Mouse (Mus musculus) kidney, postnatal 4 days (tissue): ENCODE results near the gene Arhgef12.
"Not testable (repeated sequence)": the region's sequence is repeated elsewhere in the genome, so short reads cannot be mapped to it uniquely, and the experiment has no call there.

Experiments used
- DNase-seq, 2 experiments: peaks; one replicate each; pipeline ENCODE4 v3.0.0; 2021; ENCODE audit warnings: mixed read lengths in 2 of 2

Gene Arhgef12

DNA sequence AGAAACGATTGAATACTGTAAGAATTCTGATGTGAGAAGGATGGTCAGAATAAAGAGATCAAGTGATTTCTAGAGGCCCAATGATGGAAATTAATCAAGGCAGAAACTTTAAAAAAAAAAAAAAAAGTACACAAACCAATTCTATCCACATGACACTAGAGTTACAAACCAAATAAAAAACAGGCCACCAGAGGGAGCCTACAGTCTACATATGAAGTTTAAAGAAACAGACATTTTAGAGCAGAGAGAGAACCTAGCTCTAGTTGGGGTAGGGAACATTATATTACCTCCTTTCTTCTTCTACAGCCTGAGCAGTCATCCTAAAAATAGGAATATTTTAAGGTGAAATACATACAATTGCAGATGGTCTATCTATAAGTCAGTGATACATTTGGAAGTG lies 107.0 kb downstream of the Arhgef12 start:
- DNase-seq = peak; percentile 21 to 24

DNA sequence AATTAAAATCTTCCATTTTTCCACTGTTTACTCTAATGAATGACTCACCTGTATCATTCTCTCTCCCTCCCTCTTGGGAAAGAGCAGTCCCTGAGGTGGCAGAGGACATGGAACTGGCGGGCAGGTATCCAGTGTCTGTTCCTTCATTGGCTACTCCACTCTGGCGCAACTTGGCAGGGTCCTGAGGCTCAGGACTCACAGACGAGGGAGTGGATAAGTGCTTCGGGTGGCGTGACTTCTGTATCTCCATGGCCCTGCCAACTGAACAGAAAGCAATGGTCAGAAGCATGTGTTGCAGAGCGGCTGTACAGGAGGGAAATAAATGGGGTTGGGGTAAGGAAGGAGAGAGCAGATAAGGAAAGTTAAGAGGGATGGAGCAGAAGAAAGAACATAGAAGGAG lies 109.5 kb downstream of the Arhgef12 start:
- DNase-seq = no peak

DNA sequence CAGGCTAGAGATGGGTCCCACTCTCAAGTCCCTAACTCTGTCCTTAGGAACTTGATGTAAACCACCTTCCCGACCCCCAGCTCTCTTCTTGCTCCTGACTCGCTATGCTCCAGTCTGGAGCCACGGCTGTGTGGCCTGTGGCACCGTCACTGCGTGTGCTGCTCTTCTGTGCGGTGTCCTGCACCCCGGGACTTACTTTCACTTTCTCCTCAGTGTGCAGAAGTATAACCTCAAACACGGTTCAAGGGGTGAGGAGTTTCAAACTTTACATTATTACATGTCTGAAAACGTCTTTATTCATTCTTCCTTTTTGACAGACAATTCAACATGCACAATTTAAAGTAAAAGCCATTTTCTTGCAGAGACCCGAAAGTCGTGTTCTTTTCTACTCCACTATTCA lies 111.7 kb downstream of the Arhgef12 start:
- DNase-seq = no peak

DNA sequence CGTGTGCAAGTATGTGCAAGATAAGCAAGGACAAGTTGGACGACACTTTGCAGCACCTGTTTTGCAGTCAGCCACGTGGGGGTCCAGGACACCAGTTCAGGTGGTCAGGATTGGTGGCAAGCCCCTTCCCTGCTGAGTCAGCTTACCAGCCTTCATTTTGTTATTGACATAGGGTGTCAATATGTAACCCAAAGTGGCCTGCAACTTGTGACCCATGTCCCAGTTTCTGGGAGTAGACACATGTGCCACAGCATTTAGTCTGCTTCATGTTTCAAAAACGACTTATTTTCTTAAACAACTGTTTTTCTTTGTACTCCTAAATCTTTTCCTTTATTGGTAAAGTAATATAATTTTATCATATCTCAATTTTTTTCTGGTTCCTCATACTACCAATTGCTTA lies 112.3 kb downstream of the Arhgef12 start:
- no peak for DNase-seq

DNA sequence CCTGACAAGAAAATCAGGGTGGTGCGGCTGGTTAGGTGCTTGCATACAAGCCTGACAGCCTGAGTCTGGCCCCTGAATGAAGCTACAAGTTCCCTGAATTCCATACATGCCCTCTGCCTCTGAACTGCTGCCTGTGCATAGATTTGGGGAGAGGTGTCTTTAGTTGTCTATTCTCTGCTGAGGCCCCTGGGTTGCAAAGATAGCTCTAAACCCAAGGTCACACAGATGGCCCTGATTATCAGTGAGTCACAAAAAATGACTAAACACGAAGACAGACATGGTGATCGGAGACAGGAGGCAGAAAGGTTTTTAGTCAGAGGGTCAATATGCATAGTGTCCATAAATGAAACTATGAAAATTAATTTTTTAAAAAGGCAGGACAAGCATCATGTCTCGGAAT lies 113.4 kb downstream of the Arhgef12 start:
- no peak for DNase-seq

DNA sequence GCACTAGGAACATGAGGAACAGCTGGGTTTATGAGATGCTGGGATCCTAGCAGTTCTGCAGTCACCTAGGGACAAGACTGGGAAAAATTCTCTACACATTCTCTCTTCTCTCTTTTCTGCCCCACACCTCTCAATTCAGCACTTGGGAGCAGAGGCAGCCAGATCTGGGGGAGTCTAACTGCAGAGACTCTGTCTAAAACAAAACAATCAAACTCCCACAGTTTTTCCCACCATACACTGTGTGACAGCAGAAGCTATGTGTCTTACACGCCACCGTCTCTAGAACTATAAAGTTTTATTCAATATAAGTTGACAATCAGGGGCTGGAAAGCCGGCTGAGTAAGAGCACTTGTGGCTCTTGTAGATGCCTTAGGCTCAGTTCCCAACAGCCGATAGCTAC lies 119.1 kb downstream of the Arhgef12 start:
- DNase-seq = no peak

DNA sequence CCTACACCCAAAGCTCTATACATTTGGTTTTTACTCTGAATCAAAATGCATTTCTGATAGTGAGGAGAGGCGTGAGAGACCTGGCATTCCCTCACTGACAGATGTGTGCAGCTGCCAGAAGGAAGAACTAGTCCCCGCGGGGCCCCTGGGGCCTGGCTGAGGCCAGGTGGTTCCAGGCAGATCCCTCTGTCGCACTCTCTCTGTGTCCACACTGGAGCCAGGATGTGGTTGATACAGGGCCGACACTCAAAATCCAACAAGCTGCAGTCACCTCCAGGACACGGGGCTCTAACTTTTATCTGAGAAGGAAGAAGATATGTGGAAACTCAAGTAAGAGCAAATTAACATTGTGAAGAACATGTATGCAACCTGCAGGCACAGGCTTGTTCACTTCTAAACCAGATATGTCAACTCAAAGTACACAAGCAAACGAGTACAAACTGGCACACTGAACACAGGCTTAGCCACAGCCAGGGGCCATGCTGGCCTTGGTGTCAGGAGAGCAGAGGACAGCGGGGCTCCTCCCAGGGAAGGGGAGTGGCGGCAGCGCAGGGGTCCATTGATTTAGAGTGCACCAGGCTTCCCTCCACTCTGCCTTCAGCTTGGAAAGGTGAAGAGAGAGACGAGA lies 138.0 kb downstream of the Arhgef12 start:
- no peak for DNase-seq

DNA sequence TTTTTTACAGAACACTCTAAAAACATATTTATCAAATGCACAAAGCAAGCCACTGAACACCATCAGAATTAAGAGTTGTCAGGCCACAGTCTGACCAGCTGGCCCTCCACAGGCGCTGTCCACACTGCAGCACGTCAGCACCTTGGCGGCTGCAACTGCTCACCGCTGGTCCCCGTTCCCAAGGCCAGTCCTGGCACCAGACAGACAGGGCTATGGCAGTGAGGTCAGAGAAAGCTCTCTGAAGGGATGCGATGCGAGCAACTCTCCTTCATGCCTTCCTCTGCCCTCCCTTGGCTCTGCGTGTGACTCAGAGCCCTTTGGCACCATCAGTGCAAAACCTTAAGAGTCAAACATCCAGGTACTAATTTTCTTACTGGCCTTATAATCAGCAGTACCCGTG lies 139.3 kb downstream of the Arhgef12 start:
- no peak for DNase-seq

DNA sequence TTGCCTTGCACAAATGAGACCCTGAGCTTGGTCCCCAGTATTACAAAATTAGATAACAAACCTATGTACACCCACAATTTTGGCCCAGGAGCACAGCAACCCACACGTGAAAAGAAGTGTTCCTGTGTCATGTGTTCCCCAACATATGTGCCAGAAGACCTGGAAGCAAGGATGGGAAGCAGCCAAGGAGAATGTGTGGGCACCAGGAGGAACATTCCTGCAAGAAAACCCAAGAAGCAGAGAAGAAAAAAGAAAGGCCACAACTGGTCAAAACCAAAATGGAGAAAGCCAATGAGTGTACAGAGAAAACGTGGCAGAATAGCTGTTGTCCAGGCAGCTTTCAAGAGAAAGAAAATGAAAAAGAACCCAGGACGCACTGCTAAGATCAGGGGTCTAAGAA lies 142.2 kb downstream of the Arhgef12 start:
- not testable (repeated sequence) for DNase-seq

DNA sequence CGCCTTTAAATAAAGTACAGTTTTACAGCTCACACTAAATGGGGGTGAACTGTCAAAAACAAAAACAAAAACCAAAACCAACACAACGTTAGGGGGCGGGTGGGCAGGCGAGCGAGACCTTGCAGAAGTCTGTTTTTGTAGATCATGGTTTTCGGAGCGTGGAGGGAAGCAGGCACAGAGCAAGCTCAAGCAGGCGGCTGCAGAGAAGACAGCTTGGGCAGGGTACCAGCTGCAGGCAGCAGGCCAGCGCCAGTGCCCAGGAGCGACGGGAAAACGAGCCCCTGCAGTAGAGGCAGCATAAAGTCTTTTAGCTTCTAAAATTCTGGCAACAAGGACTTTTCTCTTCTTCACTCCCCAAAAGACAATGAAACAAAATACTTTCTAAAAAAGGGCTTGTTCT lies 142.7 kb downstream of the Arhgef12 start:
- DNase-seq = no peak

DNA sequence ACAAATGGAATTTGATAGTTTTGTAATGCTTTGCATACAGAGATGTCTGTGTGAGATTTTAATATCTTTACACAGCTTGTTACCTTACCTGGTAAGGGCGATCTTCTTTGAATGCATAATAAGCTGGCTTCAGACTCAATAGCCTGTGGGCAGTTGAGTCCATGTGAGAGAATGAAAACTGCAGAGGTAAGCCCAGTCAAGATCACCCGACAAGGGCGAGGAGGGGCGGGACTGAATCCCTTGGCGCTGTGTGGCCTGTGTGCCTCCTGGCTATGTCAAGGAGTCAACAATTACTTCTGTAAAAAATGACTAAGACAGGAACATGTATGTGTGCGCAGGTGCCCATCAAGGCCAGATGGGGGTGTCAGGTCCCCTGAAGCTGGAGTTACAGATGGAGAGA lies 144.5 kb downstream of the Arhgef12 start:
- peak in 1 of 2 experiments; percentile 31 for DNase-seq

DNA sequence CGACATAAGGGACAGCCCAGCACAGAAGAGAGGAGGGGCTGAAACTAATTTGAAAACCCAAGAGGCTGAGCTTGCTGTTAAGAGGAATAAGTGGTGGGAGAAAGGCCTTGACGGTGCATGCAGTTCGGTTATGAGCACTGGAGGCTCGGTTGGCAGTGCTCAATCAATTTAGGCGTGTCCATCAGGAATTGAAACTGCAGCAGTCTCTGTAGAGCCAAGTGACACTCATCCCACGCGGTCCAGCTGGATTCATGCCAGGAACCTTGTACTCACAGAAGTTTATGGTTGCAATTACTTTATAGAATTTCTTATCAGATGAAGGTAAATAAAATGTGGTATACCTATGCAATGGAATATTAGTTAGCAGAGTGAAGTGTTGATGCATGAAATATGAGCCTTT lies 148.6 kb downstream of the Arhgef12 start:
- peak; percentile 40 to 45 for DNase-seq

DNA sequence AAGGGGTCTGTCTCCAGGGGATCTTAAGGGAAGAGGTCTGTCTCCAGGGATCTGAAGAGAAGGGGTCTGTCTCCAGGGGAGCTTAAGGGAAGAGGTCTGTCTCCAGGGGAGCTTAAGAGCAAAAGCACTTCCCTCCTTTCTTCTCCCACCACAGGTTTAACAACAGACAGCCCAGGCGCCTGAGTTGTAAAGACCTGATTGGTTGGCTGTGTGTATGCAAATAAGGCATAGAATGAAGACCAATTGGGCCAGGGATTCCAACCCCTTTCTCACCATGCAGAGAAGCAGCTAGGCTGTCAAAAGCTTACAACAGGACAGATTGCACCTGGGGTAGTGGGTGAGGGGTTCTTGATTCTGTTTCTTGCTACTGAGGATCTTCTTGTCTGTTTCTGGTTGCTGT lies 158.7 kb downstream of the Arhgef12 start:
- DNase-seq = no peak

DNA sequence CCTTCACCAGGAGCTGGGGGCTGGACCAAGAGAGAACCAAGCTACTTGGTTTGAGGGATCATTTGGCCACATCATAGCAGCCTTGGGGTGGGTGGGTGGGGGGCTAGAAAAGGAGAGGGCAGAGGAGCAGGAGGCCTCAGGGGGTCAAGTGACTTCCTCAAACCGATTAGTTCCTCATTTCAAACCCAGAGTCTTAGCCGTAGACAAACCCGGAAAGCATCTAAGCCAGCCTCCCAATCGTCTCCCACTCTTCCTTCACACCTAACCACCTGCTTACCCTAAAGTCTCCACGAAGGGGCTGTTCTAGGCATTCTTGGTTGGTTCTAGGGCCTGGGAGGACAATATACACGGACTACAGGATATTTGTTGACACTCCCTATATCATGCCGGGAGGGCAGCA lies 161.9 kb downstream of the Arhgef12 start:
- DNase-seq = no peak

DNA sequence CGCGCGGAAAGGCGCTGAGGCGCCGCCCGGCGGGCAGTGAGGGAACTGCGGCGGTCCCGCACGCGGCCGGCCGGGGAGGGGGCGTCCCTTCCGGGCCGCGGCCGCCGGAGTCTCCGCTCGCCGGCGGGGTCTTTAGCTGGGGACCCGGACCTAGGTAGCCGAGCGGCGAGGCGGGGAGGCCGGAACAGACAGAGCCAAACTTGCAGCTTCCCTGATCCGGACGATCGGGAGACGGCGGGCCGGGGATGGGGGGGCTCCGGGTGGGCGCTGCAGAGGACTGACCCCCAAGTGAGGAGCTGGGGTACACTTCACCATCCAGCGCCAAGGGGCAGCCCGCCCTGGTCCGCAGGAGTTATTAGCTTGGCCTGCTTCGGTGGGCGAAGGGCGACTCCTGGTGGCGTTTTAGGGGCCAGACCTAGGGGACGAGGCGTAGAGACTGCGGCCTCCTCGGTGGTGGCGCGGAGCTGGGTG lies 162.5 kb downstream of the Arhgef12 start:
- DNase-seq = peak; percentile 94 to 95

DNA sequence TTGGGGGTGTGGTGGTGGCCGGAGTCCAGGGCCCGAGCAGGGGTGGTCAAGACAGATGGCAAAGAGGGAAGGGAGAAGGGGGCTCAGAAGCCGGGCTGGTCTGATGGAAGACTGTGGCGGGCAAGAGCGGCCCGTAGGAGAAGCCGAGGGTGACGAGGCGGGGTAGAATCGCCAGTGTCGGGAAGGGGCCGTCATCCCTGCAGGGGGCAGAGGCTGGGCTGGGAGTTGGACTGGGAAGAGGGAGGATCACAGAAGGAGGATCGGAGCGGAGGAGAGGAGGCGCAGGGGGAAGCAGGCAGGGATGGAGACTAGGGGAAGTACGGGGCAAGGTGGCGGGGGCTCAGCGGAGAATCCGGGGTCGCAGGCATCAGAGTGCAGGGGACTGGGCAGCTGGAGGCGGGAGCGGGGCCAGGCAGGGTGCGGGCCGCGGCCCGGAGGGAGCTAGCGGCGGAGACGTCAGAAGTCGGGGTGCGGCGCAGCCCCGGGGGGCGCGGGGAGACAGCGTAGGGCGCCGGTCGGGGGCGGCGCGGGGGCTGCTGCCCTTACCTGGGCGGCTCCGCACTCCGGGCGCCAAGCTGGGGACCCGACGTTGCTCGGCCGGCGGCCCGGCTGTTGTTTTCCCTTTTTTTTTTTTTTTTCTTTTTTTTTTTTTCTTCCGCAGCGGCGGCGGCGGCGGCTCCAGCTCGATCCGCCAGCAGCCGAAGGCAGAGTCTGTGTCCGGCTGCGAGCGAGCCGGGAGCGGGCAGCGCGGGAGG lies 163.1 kb downstream of the Arhgef12 start, which contains the start of gene Grik4:
Gene Grik4, minus strand, starts transcription at position 713 of the 755 bp plus-strand sequence.
- peak; percentile 57 to 66 for DNase-seq

DNA sequence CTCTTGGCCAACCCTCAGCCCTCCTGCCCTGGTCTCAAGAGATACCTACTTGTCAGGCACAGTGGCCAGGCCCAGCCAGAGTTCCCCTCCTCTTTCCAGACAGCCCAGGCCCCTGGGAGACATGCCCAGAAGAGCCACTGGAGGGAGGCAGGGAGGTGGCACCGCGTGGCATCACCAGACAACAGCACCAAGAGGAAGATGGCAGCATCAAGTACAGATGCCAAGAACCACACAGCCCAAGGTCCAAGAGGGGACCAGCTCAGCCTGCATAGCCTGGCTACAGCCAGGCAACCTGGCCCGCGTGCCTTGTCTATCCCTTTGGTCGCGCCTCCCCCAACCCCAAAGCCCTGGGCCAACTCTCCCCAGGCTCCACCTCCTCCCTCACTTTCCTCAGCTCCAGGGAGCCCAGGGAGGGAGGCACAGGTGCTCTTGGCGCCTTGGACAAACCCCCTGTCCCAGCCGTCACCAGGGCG lies 163.9 kb downstream of the Arhgef12 start:
- DNase-seq = peak; percentile 40 to 60

DNA sequence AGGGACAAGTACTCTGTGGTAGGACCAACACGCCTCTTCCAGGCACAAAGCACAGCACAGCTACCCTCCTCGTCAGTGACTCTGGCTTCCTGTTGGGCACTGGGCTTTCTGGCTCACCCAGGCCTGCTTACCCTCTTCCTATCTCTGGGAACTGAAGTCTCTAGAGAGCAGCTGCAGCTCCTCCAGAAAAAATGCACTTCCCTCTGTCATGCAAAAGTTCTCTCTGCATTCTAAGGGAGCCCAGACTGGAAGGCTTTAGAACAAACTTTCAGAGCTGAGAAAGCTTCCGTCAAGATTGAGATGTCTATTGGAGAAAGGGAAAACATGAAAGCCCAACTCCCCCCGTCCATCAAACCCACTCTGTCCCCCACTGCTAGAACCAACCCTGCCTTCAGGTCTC lies 164.9 kb downstream of the Arhgef12 start:
- no peak for DNase-seq

DNA sequence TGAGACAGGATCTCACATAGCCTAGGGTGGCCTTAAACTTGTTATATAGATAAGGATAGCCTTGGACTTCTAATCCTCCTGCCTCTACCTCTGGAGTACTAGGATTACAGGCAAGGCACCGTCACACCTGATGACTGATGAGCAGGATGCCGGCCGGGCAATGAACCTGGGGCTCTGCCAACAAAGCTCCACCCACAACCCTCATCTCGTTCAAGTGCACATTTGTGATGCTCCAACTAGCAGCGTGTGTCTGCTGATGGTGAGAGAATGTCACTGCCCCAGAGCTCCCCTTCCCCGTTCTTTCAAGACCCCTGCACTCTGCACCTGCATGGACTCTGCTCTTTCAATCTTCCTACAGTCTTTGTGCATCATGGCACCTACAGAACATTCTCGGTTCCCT lies 174.9 kb downstream of the Arhgef12 start:
- DNase-seq = peak; percentile 22 to 35

DNA sequence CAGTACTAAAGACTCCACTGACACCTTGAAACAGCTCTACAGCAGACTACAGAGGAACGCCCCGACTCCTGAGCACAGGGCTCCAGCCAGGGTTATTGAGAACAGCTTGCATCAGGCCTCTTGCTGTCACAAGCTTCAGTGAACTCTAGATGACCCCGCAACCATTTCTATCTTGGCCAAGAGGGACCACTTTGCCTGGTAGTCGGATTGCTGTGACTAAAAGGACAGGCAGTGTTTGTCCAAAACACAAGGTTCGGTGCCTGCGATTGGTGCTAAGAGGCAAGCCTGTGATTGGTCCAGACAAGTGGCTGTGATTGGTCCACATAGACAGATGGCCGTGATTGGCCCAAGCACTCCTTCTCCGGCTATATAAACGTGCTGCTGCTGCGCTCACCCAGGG lies 179.5 kb downstream of the Arhgef12 start:
- no peak for DNase-seq

DNA sequence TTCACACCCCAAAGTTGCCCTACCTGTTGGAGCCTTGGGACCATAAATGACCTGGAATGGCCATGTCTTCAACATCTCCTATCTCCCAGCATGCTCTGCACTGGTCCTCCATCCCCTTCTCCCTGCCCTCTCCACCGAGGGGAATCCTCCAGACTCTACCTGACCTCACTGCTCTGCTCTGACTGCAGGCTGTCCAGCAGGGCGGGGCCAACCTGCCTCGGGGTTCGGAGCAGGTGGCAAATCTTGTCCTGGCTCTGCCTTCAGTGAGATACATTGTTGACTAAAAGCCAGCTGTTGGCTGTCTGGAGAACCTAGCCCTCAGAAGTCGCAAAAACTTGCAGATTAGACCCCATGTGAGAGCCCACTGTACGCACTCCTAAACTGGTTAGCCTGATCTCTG lies 180.5 kb downstream of the Arhgef12 start:
- no peak for DNase-seq

DNA sequence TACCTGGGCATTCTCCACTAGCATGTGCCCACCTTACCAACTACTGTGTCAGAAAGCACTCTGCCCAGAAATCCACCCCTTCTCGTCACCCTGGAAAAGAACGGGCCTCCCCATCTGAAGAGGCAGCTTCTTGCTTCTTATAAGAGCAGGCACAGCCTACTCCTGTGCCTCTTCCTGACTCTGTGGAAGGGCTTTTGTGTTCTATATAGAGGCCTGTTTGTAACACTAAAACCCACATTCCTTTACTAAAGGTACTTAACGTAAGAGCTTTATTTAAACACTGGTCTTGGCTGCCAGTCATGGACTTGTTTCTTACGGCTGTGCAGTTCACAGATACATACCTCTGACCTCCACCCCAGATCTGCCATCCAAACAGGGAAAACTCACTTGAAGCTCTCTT lies 185.2 kb downstream of the Arhgef12 start:
- DNase-seq = no peak

DNA sequence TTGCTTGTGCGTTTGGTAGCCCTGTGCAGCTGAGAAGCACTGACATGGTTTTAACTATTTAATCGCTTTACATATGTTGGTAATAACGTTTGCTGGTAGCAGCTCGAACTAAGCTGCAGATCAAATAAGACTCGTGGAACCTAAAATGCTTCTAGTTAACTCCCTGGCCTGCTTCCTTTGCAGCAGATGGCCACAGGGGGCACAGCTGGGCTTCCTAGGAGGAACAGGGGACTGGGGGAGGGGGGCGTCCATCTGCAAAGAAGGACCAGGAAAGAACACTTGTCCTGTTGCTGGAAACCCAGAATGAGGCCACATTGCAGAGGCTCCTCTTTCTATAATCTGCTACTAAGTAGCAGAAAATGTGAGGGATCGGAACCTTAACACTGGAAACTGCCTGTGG lies 186.8 kb downstream of the Arhgef12 start:
- DNase-seq = peak; percentile 67 to 79

DNA sequence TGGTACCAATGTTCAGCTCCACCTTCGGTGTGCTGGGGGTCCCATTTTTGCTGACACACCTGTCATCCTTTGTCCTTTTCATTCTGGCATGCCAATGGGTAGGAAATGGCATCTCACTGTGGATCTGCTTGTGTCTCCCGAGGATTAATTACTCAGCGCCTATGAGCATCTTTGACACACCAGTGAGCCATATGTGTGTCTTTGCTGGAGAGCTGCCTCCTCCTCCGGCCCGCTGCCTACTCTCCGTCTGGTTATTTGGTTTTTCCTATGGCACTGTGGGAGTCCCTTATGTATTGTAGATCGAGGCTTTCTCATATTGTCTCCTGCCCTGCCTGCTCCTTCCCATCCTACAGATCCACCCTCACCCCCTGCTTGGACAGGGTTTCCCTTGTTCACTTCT lies 189.1 kb downstream of the Arhgef12 start:
- no peak for DNase-seq
